Mouse (Mus musculus) CD4-positive, CD25-positive, alpha-beta regulatory T cell, adult 4 months (primary cell): ENCODE measurements around the gene Rprm. TPM values are rescaled to one million over a fixed set of nuclear protein-coding genes. Genes with fewer than 3 reads are reported as not detected.

Source experiments
- ATAC-seq: one replicate; pipeline ENCODE4 v1.8.0; 2017
- polyA plus RNA-seq, 2 experiments: library from polyadenylated mRNA; unstranded; fragments of 100-300 nt; shearing (Covaris generic); gene quantifications; one replicate each; pipeline ENCODE4 v1.2.1; 2017

Gene Rprm
- polyA plus RNA-seq: not detected

- ATAC-seq: no peak
These were observed at the start of gene Rprm for GRCm38 (mm10) chr2:54085430-54086087. Gene Rprm (minus strand): TSS chr2:54085552.

GRCm38 (mm10) chr2:54119305-54119704, 34.0 kb upstream of the Rprm start:
- no peak for ATAC-seq

DNA sequence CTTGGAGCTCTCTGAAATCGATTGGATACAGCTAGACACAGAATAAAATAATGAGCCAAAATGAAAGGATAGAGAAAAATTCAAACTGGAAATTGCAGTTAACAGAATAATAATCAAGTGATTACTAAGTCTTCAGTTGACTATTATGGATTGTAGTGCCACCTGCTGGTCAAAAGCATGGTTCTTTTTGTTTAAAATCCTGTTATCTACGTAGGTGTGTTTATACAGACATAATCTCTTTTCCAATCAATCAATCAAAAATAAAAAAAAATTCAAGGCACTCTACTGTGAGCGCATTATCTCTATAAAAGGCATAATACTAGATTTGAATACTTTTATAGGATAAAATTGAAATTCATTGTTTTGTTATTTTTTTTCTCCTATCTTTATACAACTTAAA, 33.5 kb upstream of the Rprm start:
- no peak for ATAC-seq

GRCm38 (mm10) chr2:54111294-54111693, 25.9 kb upstream of the Rprm start:
- no peak for ATAC-seq

DNA sequence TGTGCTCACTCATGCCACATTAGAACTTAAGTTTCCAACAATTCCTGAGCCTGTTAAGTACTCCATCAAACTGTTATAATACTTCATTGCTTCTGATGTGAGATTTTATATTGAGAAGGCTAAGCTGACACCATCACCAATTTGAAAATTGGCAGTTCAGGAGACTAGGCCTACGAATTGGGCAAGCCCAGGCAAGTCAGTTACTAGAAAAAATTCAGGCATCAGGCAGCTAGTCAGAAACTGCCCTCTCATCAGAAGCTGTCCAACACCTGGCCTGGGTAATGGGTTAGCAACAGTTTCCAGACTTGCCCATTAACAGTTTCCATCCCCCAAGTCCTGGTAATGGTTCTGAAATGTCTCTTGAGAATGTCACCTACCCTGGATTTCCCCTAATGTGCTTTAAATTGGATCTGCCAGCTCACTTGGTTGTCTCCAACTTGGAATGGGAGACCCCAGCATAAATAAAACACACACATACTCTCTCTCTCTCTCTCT, 20.9 kb upstream of the Rprm start:
- no peak for ATAC-seq

GRCm38 (mm10) chr2:54099939-54100338, 14.6 kb upstream of the Rprm start:
- no peak for ATAC-seq

DNA sequence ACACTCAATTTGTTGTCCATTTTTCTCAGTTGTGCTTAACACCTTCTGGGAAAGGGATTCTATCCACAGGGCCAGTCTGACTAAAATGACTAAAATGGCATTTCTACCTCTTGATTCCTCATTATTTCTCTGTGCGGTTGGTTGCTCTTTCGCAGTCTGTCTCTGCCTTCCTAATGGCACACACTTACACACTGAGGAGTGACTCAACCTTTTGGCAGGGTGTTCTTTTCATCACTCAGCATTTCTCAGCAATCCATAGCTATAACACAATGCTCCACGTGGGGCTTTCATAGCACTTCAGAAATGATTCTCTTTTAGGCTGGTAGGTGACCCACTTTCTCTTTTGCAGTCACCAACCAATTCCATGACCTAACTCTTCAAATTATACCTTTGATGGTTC, 7.3 kb upstream of the Rprm start:
- no peak for ATAC-seq

GRCm38 (mm10) chr2:54086254-54086653, 902 bp upstream of the Rprm start:
- no peak for ATAC-seq

- no peak for ATAC-seq
These were observed 469 bp downstream of the Rprm start for GRCm38 (mm10) chr2:54084737-54085429.

- ATAC-seq: no peak
These were observed 1.3 kb downstream of the Rprm start for GRCm38 (mm10) chr2:54083861-54084736.

GRCm38 (mm10) chr2:54078961-54079360, 6.4 kb downstream of the Rprm start:
- ATAC-seq: no peak

- ATAC-seq: no peak
These were observed 13.8 kb downstream of the Rprm start for GRCm38 (mm10) chr2:54071526-54071925.

DNA sequence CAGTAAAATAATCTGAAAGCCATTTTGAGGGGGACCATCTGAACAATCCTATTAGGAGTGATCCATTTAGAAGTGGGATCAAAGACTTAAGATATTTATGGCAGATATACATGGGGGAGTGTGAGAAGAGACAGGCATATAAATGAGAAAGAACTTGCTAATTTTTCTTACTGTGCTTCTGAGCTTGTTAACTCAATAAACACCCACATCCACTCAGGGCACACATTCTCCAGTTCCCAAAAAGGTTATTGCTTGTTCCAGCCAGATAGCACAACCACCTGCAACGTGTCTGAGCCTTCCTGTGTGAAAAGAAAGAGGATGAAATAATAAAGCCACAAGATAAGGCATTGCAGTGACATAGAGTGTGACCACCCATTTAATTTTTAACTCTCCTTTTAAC, 22.9 kb downstream of the Rprm start:
- no peak for ATAC-seq

DNA sequence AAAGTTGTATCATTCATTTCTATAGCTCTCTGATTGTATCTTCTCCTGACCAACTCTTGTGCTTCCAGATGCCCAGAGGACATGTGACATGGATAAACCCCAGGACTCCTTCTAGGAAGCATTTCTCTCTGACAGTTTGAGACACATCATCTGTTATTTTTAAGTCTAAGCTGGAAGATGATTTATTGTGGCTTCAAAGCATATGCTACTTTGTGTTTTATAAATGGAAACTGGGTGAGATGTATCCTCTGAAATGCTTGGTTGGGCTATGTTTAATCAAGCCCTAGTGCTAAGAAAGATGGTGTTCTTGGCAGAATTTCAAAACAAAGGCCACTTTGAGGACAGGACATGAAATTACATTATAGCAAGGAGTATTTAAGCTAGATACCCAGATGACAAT, 24.3 kb downstream of the Rprm start:
- no peak for ATAC-seq
